Mouse (Mus musculus): ENCODE data around the gene Arl6ip1.
"Not testable (repeated sequence)": the region's sequence is repeated elsewhere in the genome, so short reads cannot be mapped to it uniquely, and the experiment has no call there.

The Arl6ip1 gene

DNA sequence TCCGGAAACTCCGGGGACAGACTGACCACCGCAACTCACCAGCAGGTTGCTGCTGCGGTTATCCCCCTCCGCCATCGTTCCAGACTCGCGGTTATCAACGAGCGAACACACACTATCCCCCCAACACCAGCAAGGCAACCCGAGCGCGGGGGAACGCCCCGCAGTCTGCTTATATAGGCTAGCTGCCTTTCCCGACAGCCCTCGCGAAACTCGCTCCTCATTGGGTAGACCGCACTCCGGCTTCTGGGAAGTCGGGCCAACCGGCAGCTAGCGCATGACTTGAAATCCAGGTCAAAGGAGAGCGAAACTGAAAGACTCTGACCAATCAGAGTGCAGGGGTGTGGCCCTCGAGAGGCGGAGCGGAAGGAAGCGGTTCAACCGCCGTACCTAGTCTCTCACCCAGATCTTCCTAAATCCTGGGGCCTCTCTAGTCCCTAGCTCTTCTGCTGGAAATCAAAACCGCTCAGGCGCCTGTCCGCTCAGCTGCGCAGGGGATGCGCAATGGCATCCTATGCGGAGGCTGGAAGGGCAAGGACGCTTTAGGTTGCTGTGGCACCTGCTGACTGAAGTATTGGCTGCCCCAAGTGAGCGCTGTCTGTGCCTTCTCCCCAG is at the start of gene Arl6ip1:
Arl6ip1 (minus strand) TSS at position 233 of the 612 bp plus-strand sequence.
- peak; percentile 94 to 97 for DNase-seq

DNA sequence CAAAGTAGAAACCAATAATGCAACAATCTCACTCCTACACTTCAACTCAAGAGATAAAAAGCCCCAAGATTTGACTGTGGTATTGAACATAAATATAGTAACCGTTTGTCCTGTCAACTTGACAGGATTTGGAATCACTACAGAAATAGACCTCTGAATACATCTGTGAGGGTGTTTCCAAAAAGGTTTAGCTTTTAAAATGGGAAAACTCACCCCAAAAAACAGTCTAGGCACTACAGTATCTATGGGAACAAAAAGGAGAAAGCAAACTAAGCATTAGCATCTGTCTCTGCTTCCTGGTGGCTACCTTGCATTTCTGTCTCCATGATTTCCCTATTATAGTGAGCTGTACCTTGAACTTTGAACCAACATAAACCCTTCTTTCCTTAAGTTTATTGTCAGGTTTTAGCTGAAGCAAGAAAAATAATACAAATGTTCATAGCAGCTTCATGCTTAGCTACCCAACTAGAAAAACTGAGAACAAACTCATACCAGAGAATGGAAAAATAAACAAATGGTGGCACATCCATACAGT is 46.4 kb upstream of the Arl6ip1 start:
- no peak for DNase-seq

- not testable (repeated sequence) for DNase-seq
These were observed 40.7 kb upstream of the Arl6ip1 start for GRCm38 (mm10) chr7:118170125-118170524.

GRCm38 (mm10) chr7:118163006-118163405 is 33.5 kb upstream of the Arl6ip1 start:
- no peak for DNase-seq

DNA sequence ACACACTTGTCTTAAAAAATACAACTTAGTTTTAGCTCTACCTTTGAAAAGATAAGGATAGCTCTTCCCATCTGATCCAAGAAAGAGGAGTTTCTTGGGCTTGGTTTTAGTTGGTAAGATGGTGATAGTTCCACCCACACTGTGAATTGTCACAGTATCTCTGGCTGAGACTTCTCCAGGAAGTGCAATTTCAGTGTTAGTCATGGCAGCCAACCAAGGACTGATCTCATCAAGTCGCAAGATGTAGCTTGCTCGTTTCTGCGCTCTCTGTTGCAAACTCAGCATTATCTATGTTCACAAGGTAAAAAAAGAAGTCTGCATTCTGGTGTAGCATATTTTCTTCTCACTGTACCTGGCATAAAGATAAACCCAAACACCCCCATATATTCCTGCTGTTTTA is 30.7 kb upstream of the Arl6ip1 start:
- DNase-seq, result no peak

- DNase-seq, result no peak
These were observed 27.0 kb upstream of the Arl6ip1 start for GRCm38 (mm10) chr7:118156461-118156860.

GRCm38 (mm10) chr7:118154150-118154549 is 24.7 kb upstream of the Arl6ip1 start:
- DNase-seq, result no peak

GRCm38 (mm10) chr7:118143602-118144001 is 14.1 kb upstream of the Arl6ip1 start:
- DNase-seq, result no peak

GRCm38 (mm10) chr7:118143123-118143522 is 13.7 kb upstream of the Arl6ip1 start:
- DNase-seq, result no peak

GRCm38 (mm10) chr7:118141271-118141670 is 11.8 kb upstream of the Arl6ip1 start:
- no peak for DNase-seq

DNA sequence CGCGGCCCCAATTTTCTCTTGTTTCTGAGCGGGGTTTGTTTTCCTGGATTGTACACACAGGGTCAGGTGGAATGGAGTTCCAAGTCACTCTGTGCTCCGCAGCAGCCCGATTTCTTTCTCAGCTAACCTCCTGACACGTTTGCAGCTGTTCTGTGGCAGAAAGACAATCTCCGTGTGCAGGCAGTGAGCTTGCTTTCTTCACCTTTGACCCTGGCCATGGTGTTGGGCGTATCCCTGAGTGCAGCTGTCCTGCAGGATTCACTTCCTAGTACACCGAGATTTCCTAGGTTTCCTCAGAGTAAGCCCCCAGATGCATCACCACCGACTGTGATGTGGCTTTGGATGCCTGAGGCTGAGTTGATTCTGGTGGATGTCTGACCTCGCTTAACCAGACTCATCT is 5.7 kb upstream of the Arl6ip1 start:
- DNase-seq, result no peak

DNA sequence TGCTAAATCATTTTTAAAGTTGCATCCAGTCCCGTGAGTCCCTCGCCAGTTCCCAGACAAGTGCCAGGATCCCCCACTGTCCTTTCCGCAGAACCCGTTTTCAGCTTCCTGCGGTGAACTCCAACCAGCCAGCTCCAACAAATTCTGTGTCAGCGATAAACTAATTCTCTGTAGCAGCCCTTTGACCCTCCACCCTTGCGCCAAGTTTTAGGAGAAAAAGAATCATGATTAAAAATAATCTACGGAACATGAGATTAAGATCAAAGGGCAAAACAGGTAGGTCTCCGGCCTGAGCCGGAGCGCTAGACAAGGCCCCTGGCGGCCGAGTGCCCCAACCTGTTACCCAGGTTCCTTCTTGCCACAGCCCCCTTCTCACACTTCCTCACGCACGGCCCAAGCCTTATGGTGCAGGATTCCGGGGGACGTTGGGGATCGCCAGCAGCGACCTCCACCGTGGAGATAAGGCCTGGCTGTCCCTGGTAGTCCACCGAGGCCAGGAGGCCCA is 485 bp downstream of the Arl6ip1 start:
- no peak for DNase-seq

- no peak for DNase-seq
These were observed 3.1 kb downstream of the Arl6ip1 start for GRCm38 (mm10) chr7:118126219-118126875.

- DNase-seq, result no peak
These were observed 3.7 kb downstream of the Arl6ip1 start for GRCm38 (mm10) chr7:118125736-118126135.

DNA sequence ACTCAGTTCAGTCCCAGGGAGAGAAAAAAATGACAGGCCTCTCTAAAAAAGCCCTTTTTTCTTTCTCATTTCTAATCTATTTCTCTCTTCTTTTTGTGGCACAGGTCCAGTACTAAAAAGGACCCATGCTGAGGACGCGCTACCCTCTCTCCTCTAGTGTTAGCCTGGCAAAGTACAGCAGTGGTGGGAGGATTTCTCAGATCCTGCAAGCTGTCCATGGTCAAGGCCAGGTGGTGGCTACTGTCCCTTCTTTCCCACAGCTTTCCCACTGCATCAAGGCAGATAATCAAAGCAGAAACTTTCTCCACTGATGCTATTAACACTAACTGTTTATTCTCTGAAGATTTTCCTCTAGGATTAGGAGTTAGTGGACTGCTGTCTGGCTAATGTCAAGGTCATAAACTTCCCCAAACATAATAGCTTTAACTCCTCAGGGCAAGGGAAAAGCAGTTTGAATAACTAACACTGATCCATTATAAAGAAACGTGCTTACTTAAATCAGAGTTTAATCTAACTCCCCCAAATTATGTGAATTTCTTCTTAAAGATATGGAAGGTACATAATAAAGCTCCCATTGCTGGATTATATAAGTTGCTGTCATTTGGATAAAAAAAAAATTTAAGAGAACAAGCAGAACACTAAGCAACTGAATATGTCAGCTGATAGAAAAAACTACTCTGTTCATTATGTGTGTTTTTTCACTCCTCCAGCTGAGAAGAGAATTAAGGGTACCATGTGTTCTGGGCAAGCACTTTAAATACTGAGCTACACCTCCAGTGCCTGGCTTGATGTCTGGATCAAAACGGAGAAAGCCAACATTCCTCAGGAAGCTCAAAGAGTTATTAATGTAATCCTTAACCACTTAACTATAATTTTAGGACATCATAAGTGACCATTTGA is 5.7 kb downstream of the Arl6ip1 start:
- no peak for DNase-seq

- no peak for DNase-seq
These were observed 7.2 kb downstream of the Arl6ip1 start for GRCm38 (mm10) chr7:118122235-118122634.

DNA sequence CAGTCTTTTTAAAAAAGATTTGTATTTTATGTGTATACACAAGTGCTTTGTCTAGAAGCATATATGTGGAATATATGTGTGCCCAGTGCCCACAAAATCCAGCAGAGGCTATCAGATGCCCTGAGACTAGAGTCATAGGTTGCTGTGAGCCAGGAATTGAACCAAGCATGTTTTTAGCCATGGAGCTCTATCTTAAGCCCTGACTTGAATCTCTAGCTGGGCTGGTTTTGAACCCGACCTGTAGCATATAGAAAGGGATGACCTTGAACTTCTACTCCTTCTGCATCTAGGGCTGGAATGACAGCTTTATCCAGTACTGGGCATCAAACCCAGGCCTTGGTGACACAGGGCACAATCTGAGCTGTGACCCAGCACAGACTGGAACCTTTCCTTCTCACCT is 8.8 kb downstream of the Arl6ip1 start:
- no peak for DNase-seq

DNA sequence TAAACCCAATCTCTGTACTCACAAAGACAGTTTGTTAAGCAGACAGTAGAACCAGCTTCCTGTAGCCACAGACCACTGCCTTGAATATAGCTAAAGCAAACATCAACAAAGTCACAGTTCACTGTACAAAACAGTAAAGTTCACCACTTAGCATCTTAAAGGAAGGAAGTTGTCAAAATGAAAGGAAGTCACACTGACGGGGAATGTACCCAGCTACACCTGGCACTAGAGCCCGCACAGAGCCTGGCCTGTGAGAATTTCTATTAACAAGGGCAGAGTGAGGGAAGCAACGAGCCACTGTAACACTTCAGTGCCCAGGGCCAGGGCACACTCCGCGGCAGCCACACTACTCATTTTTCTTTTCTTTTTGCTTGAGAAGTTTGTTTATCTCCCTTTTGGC is 9.5 kb downstream of the Arl6ip1 start:
- DNase-seq, result peak; percentile 34 to 54

DNA sequence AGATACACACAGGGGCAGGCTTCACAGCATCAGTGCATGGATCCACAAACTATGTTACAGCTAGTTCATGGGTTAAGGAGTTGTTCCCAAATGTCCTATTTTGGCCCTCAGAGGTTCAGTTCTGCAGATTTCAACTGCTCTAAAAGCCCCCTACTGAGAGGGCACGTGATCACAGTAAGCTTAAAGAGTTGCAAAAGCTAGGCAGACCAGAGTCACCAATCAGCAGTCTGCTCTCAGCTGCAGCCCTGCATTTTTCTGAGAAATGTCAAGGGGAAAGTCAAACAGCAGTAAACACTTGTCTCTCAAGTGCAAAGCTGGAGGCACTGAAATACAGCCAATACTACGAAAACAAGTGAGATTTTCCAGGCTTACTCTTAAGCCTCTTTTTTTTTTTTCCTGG is 10.3 kb downstream of the Arl6ip1 start:
- no peak for DNase-seq

GRCm38 (mm10) chr7:118118426-118118825 is 11.0 kb downstream of the Arl6ip1 start:
- DNase-seq, result no peak

DNA sequence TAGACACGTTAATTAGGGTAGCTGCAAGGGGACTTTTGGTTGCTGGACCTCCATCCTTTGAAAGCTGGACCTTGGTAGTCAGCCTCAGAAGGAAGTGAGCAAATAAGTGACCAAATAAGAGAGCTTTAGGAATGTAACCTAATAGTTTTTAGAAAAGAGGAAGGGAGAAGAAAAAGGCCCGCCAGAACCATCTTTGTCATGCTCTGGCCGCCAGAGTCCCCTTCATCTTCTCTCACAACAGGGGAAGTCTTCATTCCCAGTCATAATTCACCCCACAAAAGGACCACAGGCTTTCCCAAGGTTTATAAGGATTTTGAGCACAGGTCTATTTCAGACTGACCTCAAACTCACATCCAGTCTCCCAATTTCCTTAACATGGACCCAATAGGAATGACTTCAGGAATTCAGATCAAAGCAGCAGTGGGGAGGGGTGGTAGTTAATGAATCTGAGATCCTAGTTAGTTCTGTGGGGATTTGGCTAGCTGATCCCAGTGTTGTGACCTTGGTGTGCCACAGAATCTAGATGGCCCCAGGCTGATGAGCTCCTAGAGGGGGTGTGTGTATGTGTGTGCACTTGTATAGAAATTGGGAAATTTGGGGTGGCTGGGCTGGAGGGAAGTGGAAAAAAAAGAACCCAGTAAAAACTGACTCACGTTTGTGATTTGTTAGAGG is 11.8 kb downstream of the Arl6ip1 start:
- peak in 1 of 2 experiments; percentile 45 for DNase-seq

DNA sequence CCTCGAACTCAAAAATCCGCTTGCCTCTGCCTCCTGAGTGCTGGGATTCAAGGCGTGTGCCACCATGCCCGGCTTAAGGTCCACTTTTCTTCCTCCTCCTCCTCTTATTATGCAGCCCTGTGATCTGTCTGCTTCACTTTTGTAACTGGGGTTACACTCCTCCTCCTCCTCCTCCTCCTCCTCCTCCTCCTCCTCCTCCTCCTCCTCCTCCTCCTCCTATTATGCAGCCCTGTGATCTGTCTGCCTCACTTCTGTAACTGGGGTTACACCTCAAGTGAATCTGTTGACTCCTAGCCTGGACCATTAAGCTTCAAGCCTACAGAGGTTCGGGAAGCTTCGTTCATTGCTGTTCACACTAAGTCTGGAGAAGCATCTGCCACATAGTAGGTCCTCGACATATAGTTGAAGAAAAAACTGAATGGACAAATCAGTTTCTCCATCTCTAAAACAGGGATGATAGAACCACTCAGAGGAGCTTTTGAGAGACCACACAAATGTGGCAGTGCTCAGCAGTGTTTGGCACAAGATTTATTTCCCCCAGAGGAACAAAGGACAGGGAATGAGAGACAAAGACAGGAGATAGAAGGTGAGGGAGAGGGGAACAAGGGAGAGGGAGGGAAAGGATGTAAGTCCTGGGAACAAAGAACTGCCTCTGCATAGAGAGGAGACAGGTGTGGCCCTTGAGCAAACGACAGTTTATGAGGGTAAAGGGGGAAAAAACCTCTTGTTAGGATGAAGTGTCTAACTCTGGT is 12.5 kb downstream of the Arl6ip1 start:
- DNase-seq, result no peak
